Comparison of ENCODE assay signal across 8 mouse cellular contexts in the genomic region with DNA sequence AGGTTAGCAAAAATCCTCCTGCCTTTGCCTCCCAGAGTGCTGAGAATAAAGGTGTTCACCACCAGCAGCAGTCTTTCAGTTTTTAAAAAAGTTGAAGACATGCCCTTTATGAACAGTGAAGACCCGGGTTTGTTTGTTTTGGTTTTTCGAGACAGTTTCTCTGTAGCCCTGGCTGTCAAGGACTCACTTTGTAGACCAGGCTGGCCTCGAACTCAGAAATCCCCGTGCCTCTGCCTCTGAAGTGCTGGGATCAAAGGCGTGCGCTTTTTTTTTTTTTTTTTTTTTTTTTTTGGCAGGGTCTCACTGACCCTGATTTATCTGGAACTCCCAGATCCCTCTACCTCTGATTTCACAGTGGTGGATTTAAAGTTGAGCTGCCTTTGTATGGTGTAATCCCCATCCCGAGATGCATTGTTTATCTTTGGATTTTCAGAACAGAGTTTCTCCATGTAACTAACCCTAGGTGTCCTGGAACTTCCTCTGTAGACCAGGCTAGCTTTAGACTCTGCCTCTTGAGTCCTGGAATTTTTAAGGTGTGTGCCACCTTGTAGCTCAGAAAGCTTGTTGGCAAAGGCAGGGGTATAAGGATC. TPM values are rescaled to one million over a fixed set of nuclear protein-coding genes. Genes with fewer than 3 reads are reported as not detected.
A peak's percentile ranks its signal among the peaks of the same experiment; 100 is the strongest.
DNase-seq lines count a peak whose midpoint lies in the region; ATAC-seq and TF ChIP-seq lines count a peak whose summit lies in the region.

No protein-coding gene starts in this region.

- H3K4me3 ChIP-seq in lung, embryonic 16.5 days (ENCODE audit: low read length) = peak overlapping the region; percentile 91
- H3K4me3 ChIP-seq in forebrain, embryonic 10.5 days = peak overlapping the region; percentile 91
- H3K4me3 ChIP-seq in limb, embryonic 15.5 days = peak overlapping the region; percentile 94
- peak overlapping the region; percentile 89 for H3K4me3 ChIP-seq in stomach, postnatal 0 days (ENCODE audit: low read depth, low read length)

- no peak for TF ChIP-seq EP300 in stomach, postnatal 0 days (optimal IDR thresholded peaks at IDR 0.05)

- no peak for DNase-seq in lung, postnatal 36 days
- DNase-seq in forebrain, embryonic 10.5 days (ENCODE audit: extremely low spot score, low spot score) = no peak
- no peak for DNase-seq in stomach, postnatal 0 days (ENCODE audit: low spot score)
- DNase-seq in layer of hippocampus, postnatal 10 days (ENCODE audit: low spot score in 2 of 2) = no peak
- DNase-seq in thymus, postnatal 36 days = no peak

- H3K4me2 ChIP-seq in lung, embryonic 16.5 days (ENCODE audit: low read depth, low read length) = peak overlapping the region; percentile 76
- H3K4me2 ChIP-seq in limb, embryonic 15.5 days = peak overlapping the region; percentile 59
- peak overlapping the region; percentile 62 for H3K4me2 ChIP-seq in stomach, postnatal 0 days (replicated peaks; ENCODE audit: low read depth)

- TF ChIP-seq CTCF in stomach, postnatal 0 days (IDR thresholded peaks at IDR 0.05; ENCODE audit: low read depth) = no peak

- peaks cover 2% of the 10 kb centered on the region for H3K36me3 ChIP-seq in lung, embryonic 16.5 days (ENCODE audit: control insufficient read depth, insufficient read depth, low read length)
- H3K36me3 ChIP-seq in forebrain, embryonic 10.5 days (replicated peaks) = peaks cover 40% of the 10 kb centered on the region
- peaks cover 4% of the 10 kb centered on the region for H3K36me3 ChIP-seq in limb, embryonic 15.5 days
- no peaks in the 10 kb centered on the region for H3K36me3 ChIP-seq in stomach, postnatal 0 days (ENCODE audit: control insufficient read depth, insufficient read depth, low read length)

- H3K27me3 ChIP-seq in lung, embryonic 16.5 days (ENCODE audit: control insufficient read depth, insufficient read depth, low read depth, low read length) = no peaks in the 10 kb centered on the region
- H3K27me3 ChIP-seq in forebrain, embryonic 10.5 days (ENCODE audit: poor library complexity, severe bottlenecking) = no peaks in the 10 kb centered on the region
- H3K27me3 ChIP-seq in limb, embryonic 15.5 days = no peaks in the 10 kb centered on the region
- no peaks in the 10 kb centered on the region for H3K27me3 ChIP-seq in stomach, postnatal 0 days (ENCODE audit: control insufficient read depth, insufficient read depth, low read length)

- under 1% methylated on average over 6 of the region's 7 CpGs for WGBS in lung, embryonic 16.5 days
- WGBS in forebrain, embryonic 10.5 days = 17% methylated on average over 7 of the region's 7 CpGs
- 10% methylated on average over 7 of the region's 7 CpGs for WGBS in limb, embryonic 15.5 days
- 4% methylated on average over 7 of the region's 7 CpGs for WGBS in stomach, postnatal 0 days

- peaks cover 32% of the 10 kb centered on the region for H3K4me1 ChIP-seq in lung, embryonic 16.5 days (replicated peaks; ENCODE audit: control insufficient read depth, insufficient read depth, low read length)
- H3K4me1 ChIP-seq in forebrain, embryonic 10.5 days = peaks cover 50% of the 10 kb centered on the region
- H3K4me1 ChIP-seq in limb, embryonic 15.5 days = peaks cover 33% of the 10 kb centered on the region
- H3K4me1 ChIP-seq in stomach, postnatal 0 days (replicated peaks; ENCODE audit: control insufficient read depth, insufficient read depth) = no peaks in the 10 kb centered on the region; the same call in 1 of the 2 replicates

- no peaks in the 10 kb centered on the region for H3K9me3 ChIP-seq in lung, embryonic 16.5 days (ENCODE audit: control insufficient read depth, low read length)
- H3K9me3 ChIP-seq in forebrain, embryonic 10.5 days = no peaks in the 10 kb centered on the region
- no peaks in the 10 kb centered on the region for H3K9me3 ChIP-seq in limb, embryonic 15.5 days
- no peaks in the 10 kb centered on the region for H3K9me3 ChIP-seq in stomach, postnatal 0 days (ENCODE audit: control insufficient read depth, low read length)

- H3K9ac ChIP-seq in lung, embryonic 16.5 days (ENCODE audit: low read length) = peak overlapping the region; percentile 69
- H3K9ac ChIP-seq in limb, embryonic 15.5 days = peak overlapping the region; percentile 87
- H3K9ac ChIP-seq in stomach, postnatal 0 days (ENCODE audit: low read length) = peak overlapping the region; percentile 89; the same call in 1 of the 2 replicates

- ATAC-seq in lung, embryonic 16.5 days (ENCODE audit: low read depth) = no peak
- no peak for ATAC-seq in limb, embryonic 15.5 days (ENCODE audit: insufficient number of reproducible peaks, low FRiP score, low TSS enrichment, low read depth)
- no peak for ATAC-seq in stomach, postnatal 0 days (ENCODE audit: low FRiP score, low TSS enrichment)
- no peak for ATAC-seq in frontal cortex, adult (ENCODE audit: low TSS enrichment)

- peak overlapping the region; percentile 46 for H3K27ac ChIP-seq in lung, embryonic 16.5 days (ENCODE audit: low read length)
- peak overlapping the region; percentile 100 for H3K27ac ChIP-seq in forebrain, embryonic 10.5 days
- H3K27ac ChIP-seq in limb, embryonic 15.5 days = peak overlapping the region; percentile 22; the same call in 1 of the 2 replicates
- no peak overlapping the region for H3K27ac ChIP-seq in stomach, postnatal 0 days (replicated peaks)

RNA-seq across cellular contexts. Expression of a gene that starts 2.1 kb away (rescaled TPM):
- 245 and 264 TPM in 2 replicates for polyA plus RNA-seq in lung, embryonic 16.5 days (2015; fragmentation: Nextera tagmentation; extraction: Ambion mirVana)
- 383 and 421 TPM in 2 replicates for polyA plus RNA-seq in forebrain, embryonic 10.5 days (2016; fragmentation: Nextera tagmentation; extraction: Ambion mirVana)
- 208 and 209 TPM in 2 replicates for polyA plus RNA-seq in limb, embryonic 15.5 days (2015; fragmentation: Nextera tagmentation; extraction: Ambion mirVana)
- polyA plus RNA-seq in stomach, postnatal 0 days (2015; fragmentation: Nextera tagmentation; extraction: Ambion mirVana) = 83.7 and 88.1 TPM in 2 replicates
- total RNA-seq in layer of hippocampus, postnatal 10 days (2021) = 10 to 100 TPM; 86.7 to 88.2 TPM

RNA-seq across cellular contexts. Expression of a gene that starts 16.0 kb away (rescaled TPM):
- polyA plus RNA-seq in lung, embryonic 16.5 days (2015; fragmentation: Nextera tagmentation; extraction: Ambion mirVana) = 217 and 224 TPM in 2 replicates
- 205 and 219 TPM in 2 replicates for polyA plus RNA-seq in forebrain, embryonic 10.5 days (2016; fragmentation: Nextera tagmentation; extraction: Ambion mirVana)
- polyA plus RNA-seq in limb, embryonic 15.5 days (2015; fragmentation: Nextera tagmentation; extraction: Ambion mirVana) = 160 TPM in 2 replicates
- polyA plus RNA-seq in stomach, postnatal 0 days (2015; fragmentation: Nextera tagmentation; extraction: Ambion mirVana) = 101 TPM in 2 replicates
- total RNA-seq in layer of hippocampus, postnatal 10 days (2021) = 10 to 100 TPM; 59.0 to 80.1 TPM

RNA-seq across cellular contexts. Expression of a gene that starts 37.5 kb away (rescaled TPM):
- polyA plus RNA-seq in lung, embryonic 16.5 days (2015; fragmentation: Nextera tagmentation; extraction: Ambion mirVana) = 1.3 TPM in 2 replicates
- polyA plus RNA-seq in forebrain, embryonic 10.5 days (2016; fragmentation: Nextera tagmentation; extraction: Ambion mirVana) = 0.30 and 0.48 TPM in 2 replicates
- 0.89 and 1.1 TPM in 2 replicates for polyA plus RNA-seq in limb, embryonic 15.5 days (2015; fragmentation: Nextera tagmentation; extraction: Ambion mirVana)
- 0.10 and 0.11 TPM in 2 replicates for polyA plus RNA-seq in stomach, postnatal 0 days (2015; fragmentation: Nextera tagmentation; extraction: Ambion mirVana)
- total RNA-seq in layer of hippocampus, postnatal 10 days (2021) = under 1 TPM; 0.18 to 0.22 TPM
